Mouse (Mus musculus) right cerebral cortex, postnatal 4 days (tissue): ENCODE data around the gene Snrpb2.

Experiments used
- DNase-seq: peaks from one replicate; pipeline ENCODE4 v3.0.0-alpha.2; 2022

Gene Snrpb2

GRCm38 (mm10) chr2:143097170-143097569 is 34.3 kb downstream of the Snrpb2 start:
- no peak for DNase-seq

- DNase-seq, result no peak
Measured at GRCm38 (mm10) chr2:143113859-143114258, 51.0 kb downstream of the Snrpb2 start.

GRCm38 (mm10) chr2:143114716-143115115 is 51.9 kb downstream of the Snrpb2 start:
- DNase-seq, result peak; percentile 51

- peak; percentile 52 for DNase-seq
Measured at GRCm38 (mm10) chr2:143117453-143117852, 54.6 kb downstream of the Snrpb2 start.

- no peak for DNase-seq
Measured at GRCm38 (mm10) chr2:143118221-143118620, 55.4 kb downstream of the Snrpb2 start.
